Mouse (Mus musculus) heart, embryonic 10.5 days (tissue): ENCODE data around the gene Adamtsl2. TPM values are rescaled to one million over a fixed set of nuclear protein-coding genes. Genes with fewer than 3 reads are reported as not detected.

Source experiments
- DNase-seq: peaks from one replicate; pipeline ENCODE4 v3.0.0-alpha.2; 2017; ENCODE audit warnings: low spot score
- H3K27ac ChIP-seq: fragments of 300-500 bp; sonication (generic); 2 replicates; pipeline ENCODE4 v1.5.1; 2016; ENCODE audit warnings: mild to moderate bottlenecking
- H3K27me3 ChIP-seq: fragments of 300-500 bp; sonication (generic); 2 replicates; pipeline ENCODE4 v1.6.1; 2016; ENCODE audit warnings: mild to moderate bottlenecking; ENCODE audit not compliant: poor library complexity, insufficient read depth, severe bottlenecking
- H3K36me3 ChIP-seq: fragments of 300-500 bp; sonication (generic); 2 replicates; pipeline ENCODE4 v1.6.1; 2016; ENCODE audit warnings: mild to moderate bottlenecking, moderate library complexity
- H3K4me1 ChIP-seq: fragments of 300-500 bp; sonication (generic); 2 replicates; pipeline ENCODE4 v1.6.1; 2016; ENCODE audit warnings: mild to moderate bottlenecking
- H3K4me3 ChIP-seq: fragments of 300-500 bp; sonication (generic); 2 replicates; pipeline ENCODE4 v1.5.1; 2016; ENCODE audit warnings: mild to moderate bottlenecking, moderate library complexity
- H3K9me3 ChIP-seq: fragments of 300-500 bp; sonication (generic); 2 replicates; pipeline ENCODE4 v1.6.1; 2016; ENCODE audit warnings: mild to moderate bottlenecking, moderate library complexity
- WGBS: fragments of 180-500 bp; shearing (Covaris S2); methylation state at CpG from one replicate; pipeline ENCODE4 v1.1.7; 2016; 5-methylcytosine and 5-hydroxymethylcytosine counted together
- polyA plus RNA-seq: library from polyadenylated mRNA; unstranded; fragments of >200 nt; fragmentation: Nextera tagmentation; extraction: Ambion mirVana; gene quantifications from 2 replicates; pipeline ENCODE4 v1.2.1, GENCODE M21; 2016

The Adamtsl2 gene
- polyA plus RNA-seq, 1 experiment from 2014 or later: 9.7 TPM

DNA sequence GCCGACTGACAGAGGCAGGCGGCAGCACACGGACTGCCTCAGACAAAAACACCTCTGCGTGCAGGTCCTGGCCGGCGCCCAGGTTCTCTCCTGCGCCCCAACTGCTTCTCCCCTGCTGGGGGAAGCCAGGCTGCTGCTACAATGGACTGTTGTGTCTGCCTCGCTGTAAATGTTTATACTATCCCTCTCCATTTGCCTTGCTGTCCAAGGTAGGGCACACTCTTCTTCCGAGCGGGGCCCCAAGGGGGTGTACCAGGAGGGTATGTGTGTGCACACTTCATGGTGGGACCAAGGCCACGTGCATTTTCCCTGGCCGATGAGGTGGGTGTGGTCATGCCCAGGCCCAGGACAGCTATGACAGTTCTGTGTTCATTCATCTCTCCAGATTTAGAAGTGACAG is 20.4 kb upstream of the Adamtsl2 start:
- H3K4me1 ChIP-seq: peaks cover 39% of the 10 kb centered on the region
- no peak overlapping the region for H3K27ac ChIP-seq
- 61% methylated on average over 12 of the region's 12 CpGs for WGBS
- 0 out of 2 replicates have a peak, but pooled peaks cover 9% of the 10 kb centered on the region for H3K27me3 ChIP-seq
- H3K9me3 ChIP-seq: no peaks in the 10 kb centered on the region
- no peak overlapping the region for H3K4me3 ChIP-seq
- H3K36me3 ChIP-seq: no peaks in the 10 kb centered on the region
- DNase-seq: no peak

DNA sequence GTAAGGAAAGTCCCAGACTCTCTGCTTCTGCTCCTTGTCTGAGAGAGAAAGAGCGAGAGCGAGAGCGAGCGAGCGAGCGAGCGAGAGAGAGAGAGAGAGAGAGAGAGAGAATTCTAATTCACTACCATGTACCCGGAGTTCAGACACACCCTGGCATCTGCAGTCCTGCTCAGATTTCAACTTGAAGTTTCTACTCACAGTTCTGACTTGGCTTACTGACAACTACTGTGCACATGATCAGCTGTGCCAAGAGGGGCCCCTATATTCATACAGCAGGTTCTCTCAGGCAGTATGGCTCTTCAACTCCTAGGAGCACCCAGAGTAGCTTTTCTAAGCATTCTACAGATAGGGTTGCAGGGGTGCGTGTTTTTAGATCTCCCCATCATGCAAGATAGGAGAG is 20.0 kb upstream of the Adamtsl2 start:
- DNase-seq: no peak
- Histone ChIP-seq H3K9me3 (no peaks in the 10 kb centered on the region), H3K4me1 (peaks cover 39% of the 10 kb centered on the region), H3K27ac (no peak overlapping the region), H3K36me3 (no peaks in the 10 kb centered on the region), H3K4me3 (no peak overlapping the region), H3K27me3 (0 out of 2 replicates have a peak, but pooled peaks cover 9% of the 10 kb centered on the region)
- WGBS: 78% methylated on average over 9 of the region's 9 CpGs

DNA sequence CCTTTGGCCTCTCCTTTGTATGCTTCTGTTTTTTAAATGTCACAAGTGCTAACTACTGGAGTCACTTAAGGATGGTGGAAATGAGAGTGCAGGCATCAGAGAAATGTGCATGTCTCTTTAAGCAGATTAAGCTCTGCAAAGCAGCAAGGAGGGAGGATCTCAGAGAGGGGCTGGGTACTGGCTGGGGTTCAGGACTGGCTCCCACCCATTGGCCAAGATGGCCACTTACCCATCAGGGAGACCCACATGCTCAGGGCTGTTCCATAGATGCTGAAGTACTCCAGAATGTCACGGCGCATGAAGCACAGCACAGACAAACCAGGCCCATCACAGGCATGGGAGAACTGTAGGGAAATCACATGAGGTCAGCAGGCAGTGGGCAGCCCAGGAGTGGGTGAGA is 12.1 kb upstream of the Adamtsl2 start:
- 74% methylated on average over 2 of the region's 2 CpGs for WGBS

DNA sequence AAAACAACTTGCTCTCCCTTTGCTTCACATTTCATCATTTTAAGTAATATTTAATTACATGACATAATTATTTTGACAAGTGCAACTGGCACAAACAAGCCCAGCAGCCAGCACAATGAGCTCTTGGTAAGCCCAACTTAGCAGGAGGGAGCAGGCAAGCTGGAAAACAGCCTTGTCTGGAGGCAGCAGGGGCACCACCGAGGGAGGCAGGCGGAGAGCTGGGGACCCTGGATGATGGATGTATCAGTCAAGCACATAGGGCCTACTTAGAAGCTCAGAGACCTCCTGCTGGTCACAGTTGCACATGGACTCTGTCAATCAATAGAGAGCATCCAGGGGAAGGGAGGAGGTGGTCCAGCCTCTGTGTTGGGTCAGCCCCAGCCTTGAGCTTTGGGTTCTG is 11.2 kb upstream of the Adamtsl2 start:
- peaks cover 16% of the 10 kb centered on the region; the same call in 1 of the 2 replicates for H3K4me1 ChIP-seq
- no peak overlapping the region for H3K4me3 ChIP-seq
- no peaks in the 10 kb centered on the region for H3K9me3 ChIP-seq
- DNase-seq: no peak
- 41% methylated on average over 2 of the region's 2 CpGs for WGBS
- peaks cover 7% of the 10 kb centered on the region for H3K27me3 ChIP-seq
- H3K27ac ChIP-seq: no peak overlapping the region
- H3K36me3 ChIP-seq: no peaks in the 10 kb centered on the region

More for the DNA sequence above, 12.1 kb upstream of the Adamtsl2 start:
- no peak overlapping the region for H3K27ac ChIP-seq
- H3K4me1 ChIP-seq: peaks cover 19% of the 10 kb centered on the region
- no peak overlapping the region for H3K4me3 ChIP-seq
- no peaks in the 10 kb centered on the region; the same call in 1 of the 2 replicates for H3K27me3 ChIP-seq
- H3K36me3 ChIP-seq: no peaks in the 10 kb centered on the region
- DNase-seq: no peak
- H3K9me3 ChIP-seq: no peaks in the 10 kb centered on the region

DNA sequence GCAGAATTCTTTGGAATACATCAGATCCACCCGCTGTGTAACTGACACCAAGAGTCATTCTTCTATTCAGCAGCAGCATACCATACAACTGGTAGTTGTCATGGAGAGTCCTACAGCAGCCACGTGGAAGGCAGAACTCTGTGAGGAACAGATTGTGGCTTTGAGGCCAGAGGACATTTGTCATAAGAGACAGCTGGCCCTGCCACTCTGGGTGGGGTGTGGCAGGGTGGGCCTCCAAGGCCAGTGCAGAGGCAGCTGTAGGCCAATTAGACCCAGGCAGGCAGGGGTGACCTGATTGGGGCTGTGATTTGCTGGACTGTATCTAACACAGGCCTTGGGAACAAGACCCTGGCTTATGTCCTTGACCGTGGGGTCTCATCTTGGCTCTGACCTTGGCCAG is 9.5 kb upstream of the Adamtsl2 start:
- H3K9me3 ChIP-seq: no peaks in the 10 kb centered on the region

DNA sequence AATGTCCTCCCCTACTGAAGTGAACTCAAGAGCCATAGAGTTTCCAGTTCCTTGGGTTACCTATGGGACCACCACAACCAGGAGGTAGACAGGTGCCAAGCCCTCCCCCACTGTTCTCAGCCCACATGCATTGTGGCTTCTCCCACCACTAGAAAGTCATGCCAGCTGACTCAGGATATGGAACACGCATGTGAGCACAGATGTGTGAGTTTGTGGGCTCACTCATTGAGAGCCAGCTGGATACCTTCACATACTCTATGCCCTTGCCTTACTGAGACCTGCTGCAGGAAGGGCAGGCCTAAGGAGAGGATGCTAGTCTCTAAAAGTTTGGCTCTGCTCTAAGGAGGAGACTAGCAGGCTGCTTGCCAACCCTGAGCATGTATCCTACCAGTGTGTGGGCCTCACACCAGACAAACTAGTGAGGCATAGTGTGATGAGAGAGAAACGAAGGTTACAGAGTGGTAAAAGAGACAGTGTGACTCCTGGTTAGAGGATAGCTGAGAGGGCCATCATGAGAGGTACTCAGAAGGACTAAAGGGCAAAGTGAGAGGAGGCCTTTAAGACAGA is 8.8 kb upstream of the Adamtsl2 start:
- H3K27ac ChIP-seq: no peak overlapping the region
- no peak overlapping the region for H3K4me3 ChIP-seq
- H3K4me1 ChIP-seq: peaks cover 21% of the 10 kb centered on the region
- no peaks in the 10 kb centered on the region for H3K9me3 ChIP-seq
- 87% methylated on average over 2 of the region's 2 CpGs for WGBS
- DNase-seq: no peak
- no peaks in the 10 kb centered on the region for H3K36me3 ChIP-seq
- peaks cover 9% of the 10 kb centered on the region for H3K27me3 ChIP-seq

More for the DNA sequence above, 9.5 kb upstream of the Adamtsl2 start:
- peaks cover 9% of the 10 kb centered on the region for H3K27me3 ChIP-seq
- H3K36me3 ChIP-seq: no peaks in the 10 kb centered on the region
- H3K4me3 ChIP-seq: no peak overlapping the region
- peak overlapping the region; percentile 5; the same call in 1 of the 2 replicates for H3K27ac ChIP-seq
- peaks cover 16% of the 10 kb centered on the region; the same call in 1 of the 2 replicates for H3K4me1 ChIP-seq
- no peak for DNase-seq
- 60% methylated on average over 3 of the region's 3 CpGs for WGBS

DNA sequence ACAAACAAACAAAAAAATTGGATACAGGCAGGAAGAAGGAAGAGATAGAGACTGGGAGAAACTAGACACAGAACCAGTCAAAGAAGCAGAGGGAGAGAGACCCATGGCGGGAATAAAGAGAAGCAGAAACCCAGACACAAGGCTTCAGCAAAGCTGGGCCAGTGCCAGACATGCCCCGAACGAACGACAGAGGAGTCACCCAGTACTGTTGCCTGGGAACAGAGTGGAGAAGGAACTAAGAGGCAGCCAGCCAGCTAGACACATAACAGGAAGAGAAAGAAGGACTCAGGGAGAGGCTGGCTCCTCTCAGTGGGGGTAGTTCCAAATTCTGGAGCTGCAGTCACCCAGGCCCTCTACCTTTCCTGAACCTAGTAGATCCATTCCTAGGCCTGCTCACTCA is 8.0 kb upstream of the Adamtsl2 start:
- peaks cover 28% of the 10 kb centered on the region for H3K4me1 ChIP-seq
- H3K27me3 ChIP-seq: peaks cover 9% of the 10 kb centered on the region
- no peak overlapping the region for H3K27ac ChIP-seq
- 35% methylated on average over 4 of the region's 4 CpGs for WGBS
- no peaks in the 10 kb centered on the region for H3K9me3 ChIP-seq
- no peak for DNase-seq
- H3K4me3 ChIP-seq: no peak overlapping the region
- H3K36me3 ChIP-seq: no peaks in the 10 kb centered on the region

DNA sequence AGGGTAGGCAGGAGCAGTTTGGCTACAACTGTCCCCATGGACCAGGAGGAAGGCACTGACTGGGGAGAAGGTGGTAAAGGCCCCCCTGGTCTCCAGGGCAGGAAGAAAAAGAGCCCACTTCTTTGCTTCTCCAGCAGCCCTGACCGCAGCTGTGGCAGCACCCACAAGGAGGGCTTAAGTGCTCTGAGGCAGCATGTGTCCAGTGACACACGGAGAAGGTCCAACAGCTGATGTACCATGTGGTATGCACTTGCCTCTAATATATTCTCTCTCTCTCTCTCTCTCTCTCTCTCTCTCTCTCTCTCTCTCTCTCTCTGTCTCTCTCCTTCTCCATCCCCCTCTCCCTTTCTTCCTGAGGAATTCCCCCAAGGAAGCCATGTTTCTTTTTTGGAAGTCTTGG is 7.2 kb upstream of the Adamtsl2 start, which contains the start of gene Mymk:
Gene Mymk, minus strand, starts transcription at position 202 of the 400 bp plus-strand sequence.
- WGBS: 93% methylated on average over 2 of the region's 2 CpGs
- Histone ChIP-seq H3K4me1 (peaks cover 28% of the 10 kb centered on the region), H3K27me3 (peaks cover 12% of the 10 kb centered on the region), H3K9me3 (no peaks in the 10 kb centered on the region), H3K36me3 (no peaks in the 10 kb centered on the region), H3K27ac (no peak within 1 kb of the TSS; the same call in 1 of the 2 replicates), H3K4me3 (no peak within 1 kb of the TSS)
- DNase-seq: no peak

DNA sequence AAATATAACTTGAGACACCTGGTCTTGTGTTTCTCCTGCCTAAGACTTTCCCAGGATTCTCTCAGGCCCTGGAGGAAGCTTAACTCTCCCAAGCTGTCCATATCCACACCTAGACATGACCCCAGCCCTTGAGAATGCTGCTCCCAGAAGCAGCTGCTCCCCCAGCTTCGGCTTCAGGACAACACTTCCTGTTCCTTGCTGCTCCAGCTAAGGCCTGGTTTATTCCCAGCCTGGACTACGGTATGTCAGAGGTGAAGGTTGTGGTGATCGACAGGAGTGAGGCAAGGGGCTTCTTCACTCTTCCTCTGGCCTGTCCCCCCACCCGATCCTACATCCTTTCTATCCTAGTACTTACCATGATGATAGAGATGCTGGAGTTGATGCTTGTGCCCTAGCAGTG is 5.8 kb upstream of the Adamtsl2 start:
- Histone ChIP-seq H3K27ac (0 out of 2 replicates have a peak overlapping the region, but pooled peaks have one; percentile 4), H3K4me1 (peaks cover 37% of the 10 kb centered on the region)

DNA sequence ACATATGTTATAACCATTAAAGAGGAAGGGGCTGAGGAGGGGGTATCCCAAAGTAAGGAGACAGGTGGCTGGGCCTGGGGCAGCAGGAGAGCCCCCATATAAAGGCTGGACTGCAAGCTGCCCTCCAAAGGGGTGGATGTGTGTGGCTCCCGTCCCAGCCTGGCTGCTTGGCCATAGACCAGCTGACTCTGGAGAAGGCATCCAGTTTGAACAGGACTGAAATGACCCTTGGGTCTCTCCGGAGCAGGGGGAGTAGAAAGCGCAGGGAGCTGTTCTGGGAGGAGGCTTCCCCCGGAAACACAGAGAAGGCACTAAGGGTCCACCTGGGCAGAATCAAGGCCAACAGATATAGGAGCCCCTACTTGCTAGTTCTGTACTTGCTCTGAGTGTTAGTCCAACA is 4.4 kb upstream of the Adamtsl2 start:
- no peaks in the 10 kb centered on the region for H3K36me3 ChIP-seq
- DNase-seq: no peak
- peaks cover 20% of the 10 kb centered on the region for H3K27me3 ChIP-seq
- no peaks in the 10 kb centered on the region for H3K9me3 ChIP-seq
- 0 out of 2 replicates have a peak overlapping the region, but pooled peaks have one; percentile 26 for H3K27ac ChIP-seq
- H3K4me1 ChIP-seq: peaks cover 49% of the 10 kb centered on the region
- no peak overlapping the region for H3K4me3 ChIP-seq
- 86% methylated on average over 4 of the region's 4 CpGs for WGBS

More for the DNA sequence above, 5.8 kb upstream of the Adamtsl2 start:
- H3K27me3 ChIP-seq: peaks cover 17% of the 10 kb centered on the region
- no peak overlapping the region for H3K4me3 ChIP-seq
- H3K36me3 ChIP-seq: no peaks in the 10 kb centered on the region
- DNase-seq: no peak
- H3K9me3 ChIP-seq: no peaks in the 10 kb centered on the region
- WGBS: 64% methylated on average over 4 of the region's 4 CpGs

DNA sequence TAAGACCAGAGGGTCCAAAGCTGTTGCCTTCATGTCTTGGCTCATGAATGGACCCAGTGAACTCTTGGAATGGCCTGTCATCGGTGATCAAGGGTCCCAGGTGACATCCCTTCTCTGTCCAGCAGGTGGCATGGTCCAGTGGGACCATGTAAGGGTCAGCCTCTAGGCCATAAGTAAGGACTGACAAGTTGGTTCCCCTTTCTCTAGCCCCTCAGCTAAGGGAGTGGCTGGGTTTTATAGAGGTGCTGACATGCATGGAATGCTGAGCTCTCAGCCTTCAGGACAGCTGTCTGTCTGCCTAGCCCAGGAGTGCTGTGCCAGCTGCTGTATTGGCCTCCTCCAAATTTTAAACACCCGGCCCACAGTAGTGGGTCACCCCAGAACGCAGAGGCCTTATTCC is 3.7 kb upstream of the Adamtsl2 start:
- Histone ChIP-seq H3K9me3 (no peaks in the 10 kb centered on the region), H3K4me1 (peaks cover 54% of the 10 kb centered on the region), H3K27me3 (peaks cover 21% of the 10 kb centered on the region), H3K36me3 (no peaks in the 10 kb centered on the region), H3K27ac (no peak overlapping the region), H3K4me3 (no peak overlapping the region)
- no peak for DNase-seq
- 64% methylated on average over 3 of the region's 3 CpGs for WGBS

DNA sequence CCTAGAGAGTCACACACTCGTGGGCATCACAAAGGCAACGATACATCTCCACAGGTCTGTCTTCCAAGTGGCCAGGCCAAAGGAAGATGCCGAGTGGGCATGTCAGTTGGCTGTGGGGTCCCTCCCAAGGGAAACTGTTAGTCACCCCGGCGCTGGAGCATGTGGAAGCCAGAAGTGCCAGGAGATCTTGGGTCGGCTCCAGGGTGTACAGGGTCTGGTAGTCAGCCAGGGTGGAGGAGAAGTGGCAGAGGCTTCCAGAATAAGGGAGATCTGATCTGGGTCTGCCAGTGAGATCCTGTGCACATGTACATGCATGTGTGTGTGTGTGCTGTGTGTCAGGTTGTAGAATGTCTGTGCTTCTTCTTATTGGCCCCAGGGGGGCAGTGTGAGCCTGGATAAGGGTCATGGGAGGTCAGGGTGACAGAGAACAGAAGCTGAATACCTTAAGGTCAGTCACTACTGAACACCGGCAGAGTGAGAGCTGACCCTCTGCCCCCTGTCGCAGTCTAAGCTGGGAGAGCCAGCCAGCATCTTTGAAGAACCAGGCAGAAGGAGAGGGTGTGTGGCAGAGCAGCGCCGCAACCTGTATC is 1.4 kb upstream of the Adamtsl2 start:
- peaks cover 30% of the 10 kb centered on the region for H3K27me3 ChIP-seq
- H3K9me3 ChIP-seq: no peaks in the 10 kb centered on the region
- DNase-seq: no peak
- H3K4me3 ChIP-seq: no peak overlapping the region
- 57% methylated on average over 10 of the region's 10 CpGs for WGBS
- H3K36me3 ChIP-seq: 0 out of 2 replicates have a peak, but pooled peaks cover 3% of the 10 kb centered on the region
- peak overlapping the region; percentile 49 for H3K27ac ChIP-seq
- H3K4me1 ChIP-seq: peaks cover 54% of the 10 kb centered on the region

DNA sequence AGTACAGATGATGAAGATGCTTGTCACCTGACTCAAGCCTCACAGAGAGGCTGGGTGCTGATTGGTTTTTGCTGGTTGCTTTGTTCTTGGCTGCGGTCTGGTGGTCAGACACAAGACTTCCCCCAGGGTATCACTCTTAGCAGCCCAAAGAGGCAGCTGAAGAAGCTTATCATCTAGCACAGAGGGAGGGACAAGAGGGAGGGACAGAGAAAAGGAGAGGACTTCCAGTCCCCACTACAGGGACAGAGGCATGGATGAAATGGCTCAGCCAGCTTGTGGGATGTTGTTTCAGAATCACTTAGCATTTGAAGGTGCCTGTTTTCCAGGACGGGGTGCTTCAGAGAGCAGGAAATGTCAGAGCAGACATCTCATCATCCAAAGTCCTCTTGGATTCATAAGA is 867 bp upstream of the Adamtsl2 start:
- no peaks in the 10 kb centered on the region for H3K9me3 ChIP-seq
- DNase-seq: no peak
- peaks cover 26% of the 10 kb centered on the region; the same call in 1 of the 2 replicates for H3K27me3 ChIP-seq
- peaks cover 58% of the 10 kb centered on the region for H3K4me1 ChIP-seq
- H3K27ac ChIP-seq: peak overlapping the region; percentile 80; the same call in 1 of the 2 replicates
- 21% methylated on average over 2 of the region's 2 CpGs for WGBS
- H3K36me3 ChIP-seq: 0 out of 2 replicates have a peak, but pooled peaks cover 3% of the 10 kb centered on the region
- no peak overlapping the region for H3K4me3 ChIP-seq
